Mouse (Mus musculus): Measurements from ENCODE around the gene Ube2o.
"Not testable (repeated sequence)": the region's sequence is repeated elsewhere in the genome, so short reads cannot be mapped to it uniquely, and the experiment has no call there.

Gene Ube2o

DNA sequence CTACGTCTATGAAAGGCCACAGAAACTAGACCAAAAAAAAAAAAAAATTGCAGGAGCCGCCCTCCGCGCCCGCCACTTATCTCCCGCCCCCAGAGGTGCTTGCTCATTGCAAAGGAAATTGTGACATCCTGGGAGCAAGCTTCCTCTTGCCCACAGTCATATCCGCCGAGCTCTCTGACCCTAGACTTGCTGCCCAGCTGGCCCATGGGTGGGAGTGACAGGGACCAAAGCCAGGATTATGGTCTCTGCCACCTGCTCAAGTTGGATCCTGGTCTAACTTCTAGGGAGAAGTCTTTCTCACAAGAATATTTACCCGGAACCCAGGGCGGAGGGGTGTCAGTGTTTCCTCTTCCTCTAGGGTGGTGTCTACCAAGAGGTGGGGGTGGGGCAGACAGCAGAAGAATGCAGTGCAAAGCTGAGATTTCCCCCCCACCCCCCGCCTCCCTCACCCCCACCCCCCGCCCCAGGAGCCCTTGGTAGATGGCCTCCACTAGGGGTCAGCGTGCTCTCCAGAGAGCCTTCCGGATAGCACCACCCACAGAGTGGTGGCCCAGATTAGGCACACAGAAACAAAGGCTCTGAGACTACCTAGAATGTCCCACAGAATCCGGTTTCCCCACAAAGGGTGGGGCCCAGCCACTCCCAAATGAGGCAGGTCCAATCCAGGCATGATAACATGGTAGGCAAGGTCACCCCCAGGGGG lies 34.6 kb upstream of the Ube2o start:
- DNase-seq (ENCODE audit: low spot score in 2 of 2): peak; percentile 81 to 85

DNA sequence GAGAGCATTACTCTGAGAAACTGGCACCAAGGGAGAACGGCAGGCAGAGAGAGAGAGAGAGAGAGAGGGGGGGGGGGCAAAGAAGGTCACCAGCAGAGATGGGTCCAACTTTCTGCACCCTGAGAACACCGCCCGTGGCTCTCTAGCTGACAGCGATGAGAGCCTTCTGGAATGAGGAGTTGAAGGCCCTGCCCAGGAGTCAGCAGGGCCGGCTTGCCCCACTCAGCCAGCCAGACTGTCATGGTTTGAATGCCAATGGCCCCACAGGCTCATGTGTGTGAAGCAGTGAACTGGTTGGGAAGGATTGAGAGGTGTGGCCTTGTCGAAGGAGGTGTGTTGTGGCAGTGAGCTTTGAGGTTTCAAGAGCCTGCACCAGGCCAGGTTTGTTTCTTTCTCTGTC lies 32.0 kb upstream of the Ube2o start:
- no peak for DNase-seq (ENCODE audit: low spot score in 2 of 2)

DNA sequence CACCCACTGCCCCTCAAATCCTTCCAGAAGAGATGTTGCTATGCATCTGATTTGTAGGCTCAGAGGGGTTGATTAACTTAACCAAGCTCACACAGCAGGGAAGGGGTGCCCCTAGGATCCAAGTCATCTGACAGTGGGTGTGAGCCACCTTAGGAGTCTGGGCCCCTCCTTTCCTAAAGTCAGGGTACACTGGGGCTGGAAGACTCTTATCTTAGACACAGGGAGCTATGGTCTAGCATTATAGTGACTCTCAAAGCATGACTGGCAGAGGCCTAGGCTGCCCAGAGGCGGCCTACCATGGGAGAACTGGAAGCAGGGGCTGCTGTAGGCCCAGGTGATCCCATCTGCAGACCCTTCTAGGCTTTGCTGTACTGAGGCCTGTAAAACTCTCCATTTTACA lies 31.3 kb upstream of the Ube2o start:
- no peak for DNase-seq (ENCODE audit: low spot score in 2 of 2)

DNA sequence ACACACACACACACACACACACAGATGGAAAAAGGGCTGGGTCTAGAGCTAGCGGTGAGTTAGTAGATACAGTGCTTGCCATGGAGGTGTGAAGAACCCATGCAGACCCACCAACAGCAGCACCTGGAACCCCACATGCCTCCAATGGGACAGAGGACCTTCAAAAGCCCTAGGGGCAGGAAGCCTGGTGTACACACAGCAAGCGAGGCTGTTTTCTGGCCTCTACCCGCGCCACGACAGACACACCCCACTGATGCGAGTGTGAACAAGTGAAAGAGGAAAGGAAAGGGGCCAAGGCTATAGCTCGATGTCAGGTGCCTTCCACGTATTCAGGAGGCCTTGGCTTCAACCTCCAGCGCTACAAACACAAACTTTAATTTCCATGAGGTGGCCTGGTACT lies 30.6 kb upstream of the Ube2o start:
- no peak for DNase-seq (ENCODE audit: low spot score in 2 of 2)

DNA sequence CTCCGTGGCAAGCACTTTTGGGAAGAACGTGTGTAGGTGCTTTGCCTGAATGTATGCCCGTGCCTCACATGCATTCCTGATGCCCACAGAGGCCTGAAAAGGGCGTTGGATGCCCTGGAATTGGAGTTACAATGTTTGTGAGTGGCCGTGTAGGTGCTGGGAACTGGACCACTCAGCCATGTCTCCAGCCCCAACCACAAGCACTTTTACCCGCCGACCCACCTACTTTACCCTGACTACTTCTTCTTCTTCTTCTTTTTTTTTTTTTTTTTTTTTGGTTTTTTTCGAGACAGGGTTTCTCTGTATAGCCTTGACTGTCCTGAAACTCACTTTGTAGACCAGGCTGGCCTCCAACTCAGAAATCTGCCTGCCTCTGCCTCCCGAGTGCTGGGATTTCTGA lies 29.9 kb upstream of the Ube2o start:
- DNase-seq (ENCODE audit: low spot score in 2 of 2): not testable (repeated sequence)

DNA sequence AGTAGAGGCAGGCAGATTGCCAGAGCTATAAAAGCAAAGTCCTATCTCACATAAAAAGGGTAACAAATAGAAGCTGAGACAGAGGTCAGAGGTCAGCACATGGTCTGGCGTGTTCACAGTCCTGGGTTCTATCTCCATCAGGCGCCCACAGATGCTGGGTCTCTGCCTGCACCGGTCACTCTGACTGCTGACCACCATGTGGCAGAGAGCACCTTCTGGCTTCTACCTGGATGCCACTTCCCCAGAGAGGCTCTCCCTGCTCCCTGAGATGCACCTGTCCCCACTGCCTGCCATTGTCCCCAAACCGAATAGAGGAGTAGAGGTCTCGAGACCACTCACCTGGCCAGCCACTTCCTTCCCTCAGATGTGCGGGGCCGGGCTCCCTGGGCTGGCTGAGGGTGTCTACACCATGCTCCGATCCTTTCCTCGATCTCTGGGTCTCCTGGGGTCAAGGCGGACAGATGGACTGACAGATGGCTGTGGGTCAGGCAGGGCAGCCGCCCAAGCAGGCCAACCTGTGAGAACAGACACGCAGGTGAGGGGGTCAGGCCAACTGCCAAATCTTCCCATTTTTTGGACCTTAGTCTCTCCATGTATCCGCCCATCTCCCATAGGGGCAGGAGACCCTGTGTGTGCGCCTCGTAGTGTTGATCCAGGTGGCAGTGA lies 28.9 kb upstream of the Ube2o start:
- DNase-seq (ENCODE audit: low spot score in 2 of 2): no peak

DNA sequence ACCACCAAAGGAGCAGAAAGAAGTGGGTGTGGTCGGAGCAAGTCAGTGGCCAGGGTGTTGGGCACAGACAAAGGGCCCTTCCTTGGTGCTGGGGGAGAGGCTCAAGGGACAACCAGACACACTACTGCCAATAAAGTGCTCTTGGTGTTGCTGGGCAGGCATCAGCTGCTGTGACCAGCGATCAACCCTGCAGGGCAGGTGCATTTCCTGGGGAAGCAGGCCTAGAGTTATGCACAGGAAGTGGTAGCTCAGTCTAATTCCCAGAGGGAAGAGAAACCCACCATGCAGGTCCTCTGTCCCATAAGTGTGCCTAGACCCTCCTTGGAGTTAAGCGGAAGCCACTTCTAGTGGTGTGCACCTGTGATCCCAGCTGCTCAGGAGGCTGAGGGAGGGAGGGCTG lies 26.5 kb upstream of the Ube2o start:
- DNase-seq (ENCODE audit: low spot score in 2 of 2): no peak

DNA sequence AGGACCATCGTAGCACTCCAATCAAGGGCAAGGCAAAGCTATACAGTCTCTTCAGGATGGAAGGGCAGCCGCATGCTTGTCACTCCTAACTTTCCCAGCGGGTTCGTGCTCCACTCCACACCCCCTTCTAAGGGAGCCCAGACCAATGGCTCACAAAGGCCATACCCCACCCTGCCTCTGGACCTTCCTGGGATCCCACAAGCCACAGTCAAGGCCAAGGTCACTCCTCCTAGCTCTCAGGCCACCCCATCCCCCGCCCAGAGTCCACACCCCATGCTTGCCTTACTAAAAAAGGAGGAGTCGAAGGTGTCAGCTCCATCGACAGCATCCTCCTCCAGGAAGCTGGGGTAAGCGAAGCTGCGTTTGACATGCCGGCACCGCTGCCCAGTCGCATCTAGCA lies 22.9 kb upstream of the Ube2o start:
- no peak for DNase-seq (ENCODE audit: low spot score in 2 of 2)

DNA sequence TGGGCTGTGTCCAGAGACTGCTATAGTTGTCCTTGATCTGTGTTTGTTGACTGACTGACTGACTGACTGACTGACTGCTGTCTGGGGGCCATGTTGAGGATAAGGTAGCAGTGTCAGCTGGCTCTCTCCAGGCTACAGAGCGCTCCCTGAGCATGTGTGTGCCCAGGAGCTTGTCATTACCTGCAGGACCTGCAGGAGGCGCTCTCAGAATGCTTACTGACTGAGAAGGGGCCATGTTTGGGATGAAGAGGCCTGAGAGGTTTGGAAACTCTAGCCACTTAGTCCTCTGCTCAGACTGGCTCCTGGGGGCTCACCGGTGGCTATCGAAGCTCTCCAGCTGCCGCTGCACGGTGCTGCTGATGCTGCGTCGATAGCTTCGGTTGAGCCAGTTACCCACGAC lies 22.1 kb upstream of the Ube2o start:
- no peak for DNase-seq (ENCODE audit: low spot score in 2 of 2)

DNA sequence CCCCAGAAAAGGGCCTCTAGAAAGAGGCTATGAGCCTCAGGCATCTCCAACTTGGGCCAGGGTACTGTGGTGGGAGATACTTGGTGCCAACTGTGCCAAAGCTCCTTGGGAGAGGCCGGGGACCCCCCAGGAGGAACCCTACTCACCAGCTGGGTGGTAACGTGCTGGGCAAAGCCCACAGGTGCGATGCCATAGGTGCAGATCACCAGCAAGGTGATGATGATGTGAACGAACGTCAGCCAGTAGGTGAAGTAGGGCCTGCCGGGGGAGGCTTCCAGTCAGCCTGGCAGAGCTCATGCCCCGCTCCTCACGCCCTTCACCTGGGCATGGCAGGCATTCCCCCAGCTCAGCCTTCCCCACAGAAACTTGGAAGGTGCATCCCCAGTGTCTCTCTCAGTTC lies 20.8 kb upstream of the Ube2o start:
- DNase-seq (ENCODE audit: low spot score in 2 of 2): no peak

DNA sequence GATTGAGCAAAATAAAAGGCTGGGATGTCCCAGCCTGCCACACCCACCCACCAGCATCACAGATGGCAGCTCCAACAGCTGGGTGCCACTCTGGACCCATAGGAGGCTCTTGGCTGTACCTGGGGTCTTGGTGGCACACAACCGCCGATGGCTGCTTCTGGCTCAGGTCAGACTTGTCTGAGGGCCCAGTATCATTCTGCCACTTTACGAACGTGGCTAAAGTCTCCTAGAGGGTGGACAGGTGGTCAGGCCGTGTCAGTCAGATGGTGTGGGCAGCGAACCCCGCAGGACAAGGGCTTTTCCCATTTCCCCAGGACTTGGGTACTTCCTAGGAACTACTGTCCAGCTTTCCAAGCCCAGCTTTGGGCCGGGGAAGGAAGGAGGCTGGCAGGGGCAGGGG lies 19.9 kb upstream of the Ube2o start:
- DNase-seq (ENCODE audit: low spot score in 2 of 2): no peak

DNA sequence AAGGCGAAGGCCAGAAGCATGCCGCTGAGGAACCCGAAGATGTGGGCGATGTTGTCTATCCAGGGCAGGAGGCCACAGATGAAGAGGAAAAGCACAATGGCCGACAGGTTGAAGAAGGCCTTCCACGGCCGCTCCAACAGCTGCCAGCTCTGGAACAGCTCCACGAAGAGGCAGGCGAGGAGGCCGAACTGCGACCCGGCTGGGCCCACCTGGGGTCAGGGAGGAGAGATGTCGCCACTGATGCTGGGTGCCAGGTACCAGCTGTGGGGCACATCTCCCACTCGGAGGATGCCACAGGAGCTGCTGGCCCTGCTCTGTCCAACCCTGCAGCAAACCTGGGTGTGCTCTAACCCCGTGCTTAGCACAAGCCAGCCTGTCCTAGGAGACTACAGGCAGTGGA lies 18.0 kb upstream of the Ube2o start:
- no peak for DNase-seq (ENCODE audit: low spot score in 2 of 2)

DNA sequence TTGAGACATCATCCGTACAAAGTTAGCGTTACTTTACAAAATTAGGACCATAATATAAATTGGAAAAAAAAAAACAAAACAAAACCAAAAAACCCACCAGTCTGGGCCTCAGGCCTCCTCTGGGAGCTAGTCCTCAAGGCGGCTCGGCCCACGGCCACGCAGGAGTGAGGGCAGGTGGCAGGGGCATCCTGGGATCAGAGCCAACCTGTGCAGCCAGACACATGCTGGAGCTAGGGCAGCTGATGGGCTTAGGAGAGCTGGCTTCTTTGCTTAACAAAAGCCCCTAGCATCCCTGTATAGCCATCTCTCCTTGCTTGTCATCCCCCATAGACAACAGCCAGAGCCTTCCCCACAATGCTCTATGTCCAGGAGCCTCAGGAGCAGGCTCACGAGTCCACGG lies 16.9 kb upstream of the Ube2o start:
- no peak for DNase-seq (ENCODE audit: low spot score in 2 of 2)

DNA sequence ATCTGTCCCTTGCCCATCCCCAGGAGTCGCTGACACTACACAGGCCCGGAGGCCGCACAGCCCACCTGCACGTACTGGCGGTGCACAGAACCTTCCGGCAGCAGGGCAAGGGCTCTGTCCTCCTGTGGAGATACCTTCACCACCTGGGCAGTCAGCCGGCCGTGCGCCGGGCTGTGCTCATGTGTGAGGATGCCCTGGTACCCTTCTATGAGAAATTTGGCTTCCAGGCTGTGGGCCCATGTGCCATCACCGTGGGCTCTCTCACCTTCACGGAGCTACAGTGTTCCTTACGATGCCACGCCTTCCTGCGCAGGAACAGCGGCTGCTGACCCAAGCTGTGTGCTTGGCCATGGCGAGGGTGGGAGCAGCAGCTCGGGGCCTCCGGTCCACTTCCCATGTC lies 15.5 kb upstream of the Ube2o start:
- DNase-seq (ENCODE audit: low spot score in 2 of 2): no peak

DNA sequence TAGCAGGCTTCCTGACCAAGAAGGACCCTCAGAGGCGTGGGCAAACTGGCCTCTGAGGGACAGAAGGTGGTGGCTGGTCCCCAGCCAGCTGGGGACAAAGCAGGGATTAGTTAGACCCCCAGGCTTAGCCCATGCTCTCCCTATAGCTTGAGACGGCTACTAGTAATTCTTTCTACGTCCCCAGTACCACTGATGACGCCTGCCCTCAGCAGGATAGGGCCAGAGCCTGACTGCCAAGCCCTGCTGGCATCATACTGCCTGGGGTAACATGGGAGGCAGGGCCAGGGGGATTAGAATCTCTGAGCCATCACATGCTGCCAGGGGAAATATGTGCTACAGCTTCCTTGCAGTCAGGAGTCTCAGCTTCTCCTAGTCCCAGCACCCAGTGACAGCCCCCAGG lies 12.1 kb upstream of the Ube2o start:
- no peak for DNase-seq (ENCODE audit: low spot score in 2 of 2)

DNA sequence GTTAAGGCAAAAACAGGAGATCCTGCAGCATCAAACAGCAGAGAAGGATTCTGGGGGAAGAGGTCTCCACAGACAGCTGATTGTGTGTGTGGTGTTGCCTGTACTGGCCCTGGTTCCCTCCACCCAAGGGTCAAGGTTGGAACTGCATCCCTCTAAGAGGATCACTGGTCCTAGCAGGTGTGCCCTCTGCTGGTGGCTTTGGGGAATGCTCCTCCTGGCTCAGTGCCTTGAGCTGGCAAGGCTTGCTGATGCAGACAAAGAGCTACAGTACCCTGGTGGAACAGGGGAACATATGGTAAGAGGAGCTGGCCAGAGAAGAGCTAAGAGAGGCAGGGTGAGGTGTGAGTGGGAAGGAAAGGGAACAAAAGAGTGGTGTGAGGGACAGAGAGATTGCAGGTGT lies 11.2 kb upstream of the Ube2o start:
- peak; percentile 83 to 93 for DNase-seq (ENCODE audit: low spot score in 2 of 2)

DNA sequence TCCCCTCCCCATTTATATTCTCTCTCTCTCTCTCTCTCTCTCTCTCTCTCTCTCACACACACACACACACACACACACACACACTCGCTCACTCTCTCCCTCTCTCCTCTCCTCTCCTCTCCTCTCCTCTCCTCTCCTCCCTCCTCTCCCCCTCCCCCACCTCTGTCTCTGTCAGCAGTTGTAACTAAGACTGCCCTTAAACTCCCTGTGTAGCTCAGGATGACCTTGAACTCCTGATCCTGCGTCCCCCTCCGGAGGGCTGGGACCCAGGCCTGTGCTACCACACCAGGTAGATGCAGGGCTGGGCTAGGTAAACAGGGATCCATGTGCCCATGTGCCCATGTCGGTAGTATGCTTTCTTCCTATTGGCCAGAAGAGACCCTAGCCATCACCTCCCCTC lies 10.4 kb upstream of the Ube2o start:
- no peak for DNase-seq (ENCODE audit: low spot score in 2 of 2)

DNA sequence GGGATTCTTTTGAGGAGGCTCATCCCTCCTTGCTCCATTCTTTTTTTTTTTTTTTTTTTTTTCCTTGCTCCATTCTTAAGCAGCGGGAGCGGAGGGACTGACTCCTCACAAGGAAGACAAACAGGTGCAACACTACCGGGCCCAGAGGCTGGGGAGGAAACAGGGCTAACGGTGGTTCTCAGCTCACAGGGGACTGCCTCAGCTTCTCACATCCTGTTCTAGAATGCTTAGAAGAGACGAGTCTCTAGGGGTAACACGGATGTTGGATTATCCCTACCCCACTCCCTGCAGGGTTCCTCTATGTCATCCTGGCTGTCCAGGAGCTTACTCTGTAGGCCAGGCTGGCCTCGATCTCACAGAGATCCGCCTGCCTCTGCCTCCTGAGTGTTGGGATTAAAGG lies 8.3 kb upstream of the Ube2o start:
- no peak for DNase-seq (ENCODE audit: low spot score in 2 of 2)

DNA sequence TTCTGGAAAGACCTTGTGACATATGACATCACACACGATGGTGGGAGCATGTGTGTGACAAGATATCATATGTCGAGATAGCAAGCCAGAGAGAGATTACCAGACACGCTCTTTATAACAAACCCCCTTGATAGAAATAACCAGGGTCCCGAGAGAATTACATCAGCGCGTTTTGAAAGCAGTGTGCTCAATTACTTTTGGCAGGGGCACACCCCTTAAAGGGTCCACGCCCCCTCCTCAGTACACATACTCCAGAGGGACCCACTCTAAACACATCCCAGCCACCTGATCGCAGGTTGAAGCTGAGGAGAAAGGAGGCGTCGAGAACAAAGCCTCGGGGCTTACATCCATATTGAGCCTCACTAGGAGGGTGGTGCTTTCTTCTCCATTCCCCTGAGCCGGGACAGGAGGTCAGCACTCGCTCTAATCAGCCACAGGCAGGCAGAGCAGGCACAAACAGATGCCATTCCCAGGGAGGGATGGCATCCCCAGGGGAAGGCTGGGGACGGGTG lies 7.8 kb upstream of the Ube2o start:
- DNase-seq (ENCODE audit: low spot score in 2 of 2): no peak

DNA sequence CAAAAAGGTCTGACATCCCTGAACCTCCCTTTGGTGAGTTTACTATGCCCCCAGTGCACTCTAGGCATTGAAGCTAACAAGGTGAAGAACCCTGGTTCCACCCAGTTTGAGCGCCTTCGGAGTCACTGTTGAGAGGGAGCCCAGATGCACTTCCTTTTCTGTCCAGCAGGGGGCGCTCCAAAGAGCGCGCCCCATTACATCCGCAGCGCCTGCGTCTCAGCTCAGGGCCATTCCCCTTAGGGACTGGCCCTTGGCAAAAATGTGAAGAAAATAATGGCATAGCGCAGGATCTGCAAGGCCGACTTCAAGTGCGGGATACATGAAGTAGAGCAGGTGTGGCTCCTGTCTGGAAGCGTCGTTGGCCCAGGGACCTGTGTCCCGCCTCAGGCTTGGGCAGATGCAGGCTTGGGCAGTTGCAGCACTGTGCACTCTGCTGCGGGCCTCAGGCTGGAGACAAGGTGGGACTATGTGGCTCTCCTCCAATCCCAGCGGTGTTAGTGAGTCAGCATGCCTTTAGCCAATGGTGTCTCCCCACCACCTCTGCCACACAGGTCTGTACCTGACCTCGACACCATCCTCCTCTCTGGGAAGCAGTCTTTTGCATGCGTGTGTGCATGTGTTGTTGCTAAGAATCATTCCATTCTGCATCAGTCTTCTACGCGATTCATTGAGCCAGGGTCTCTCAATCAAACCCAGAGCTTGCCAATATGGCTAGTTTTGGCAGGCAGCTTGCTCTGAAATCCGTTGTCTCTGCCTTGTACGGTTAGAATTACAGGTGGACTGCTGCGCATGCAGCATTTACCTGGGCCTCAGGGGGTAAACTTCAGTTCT lies 5.8 kb upstream of the Ube2o start:
- peak; percentile 46 to 68 for DNase-seq (ENCODE audit: low spot score in 2 of 2)

DNA sequence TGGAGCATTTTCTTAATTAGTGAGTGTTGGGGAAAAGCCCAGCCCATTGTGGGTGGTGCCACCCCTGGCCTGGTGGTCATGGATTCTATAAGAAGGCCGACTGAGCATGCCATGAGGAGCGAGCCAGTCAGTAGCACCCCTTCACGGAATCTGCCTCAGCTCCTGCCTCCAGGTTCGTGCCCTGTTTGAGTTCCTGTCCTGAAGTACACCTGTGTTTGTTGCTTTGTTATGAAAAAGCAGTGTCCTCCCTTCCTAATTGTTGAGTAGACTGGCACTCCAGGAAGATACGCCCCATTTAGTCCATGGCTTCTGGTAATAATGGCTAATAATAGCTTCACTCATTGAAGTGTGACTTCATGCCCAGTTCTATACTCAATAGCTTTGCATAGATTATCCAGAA lies 5.1 kb upstream of the Ube2o start, which contains the start of gene Aanat:
Gene Aanat (plus strand): TSS at position 123 of the 400 bp plus-strand sequence.
- no peak for DNase-seq (ENCODE audit: low spot score in 2 of 2)

DNA sequence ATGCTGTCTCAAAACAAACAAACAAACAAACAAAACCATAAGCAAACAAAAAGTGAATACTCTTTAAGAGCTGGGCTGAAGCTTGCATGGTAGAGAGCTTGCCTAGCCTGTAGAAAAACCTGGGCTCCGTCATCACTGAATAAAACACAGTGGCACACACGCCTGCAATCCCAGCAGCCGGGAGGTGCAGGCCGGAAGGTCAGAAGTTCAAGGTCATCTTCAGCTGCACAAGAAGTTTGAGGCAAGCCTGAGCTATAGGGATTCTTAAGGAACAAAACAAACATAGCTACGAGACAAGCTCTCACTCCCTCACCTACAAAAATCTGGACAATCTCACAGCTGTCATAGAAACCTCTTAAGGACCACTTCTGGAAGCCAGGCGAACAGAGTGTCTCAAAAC lies 4.4 kb upstream of the Ube2o start:
- no peak for DNase-seq (ENCODE audit: low spot score in 2 of 2)

Measured in heart, adult 9 months (tissue).